Mouse (Mus musculus) ES-Bruce4 (cell line): ENCODE measurements around the gene Tcf15.

Experiments
- CTCF ChIP-seq: IDR thresholded peaks from one replicate; pipeline ENCODE4 v1.8.1; 2011; ENCODE audit warnings: low read depth, low read length
- EP300 ChIP-seq: IDR thresholded peaks from 2 replicates; pipeline ENCODE4 v1.6.1; 2011; ENCODE audit warnings: low read depth, low read length; ENCODE audit not compliant: insufficient read depth
- POLR2A ChIP-seq: IDR thresholded peaks from one replicate; pipeline ENCODE4 v1.8.1; 2011; ENCODE audit warnings: low read length; ENCODE audit not compliant: insufficient read depth

GRCm38 (mm10) chr2:152119228-152119865 is 24.0 kb upstream of the Tcf15 start:
- no peak for TF ChIP-seq CTCF
- no peak for TF ChIP-seq POLR2A
- no peak for TF ChIP-seq EP300
